Mouse (Mus musculus) hindbrain, embryonic 14.5 days (tissue): Measurements from ENCODE around the gene Lst1. TPM values are rescaled to one million over a fixed set of nuclear protein-coding genes. Genes with fewer than 3 reads are reported as not detected.

Experiments used
- ATAC-seq: fragments of 200-750 bp; cut with Nextera tagmentation; 2 replicates; pipeline ENCODE4 v1.8.0; 2017; ENCODE audit warnings: moderate number of reproducible peaks, mild to moderate bottlenecking, moderate TSS enrichment, moderate library complexity; ENCODE audit not compliant: low FRiP score
- DNase-seq: peaks from one replicate; pipeline ENCODE4 v3.0.0-alpha.2; 2015; ENCODE audit warnings: low spot score
- H3K27ac ChIP-seq: fragments of 300-500 bp; sonication (generic); 2 replicates; pipeline ENCODE4 v1.5.1; 2014; ENCODE audit warnings: mild to moderate bottlenecking, moderate library complexity
- H3K27me3 ChIP-seq: fragments of 300-500 bp; sonication (generic); 2 replicates; pipeline ENCODE4 v1.6.1; 2014; ENCODE audit warnings: mild to moderate bottlenecking, low read length, mixed read lengths; ENCODE audit not compliant: control insufficient read depth, insufficient read depth
- H3K36me3 ChIP-seq: fragments of 300-500 bp; sonication (generic); replicated peaks from 2 replicates; pipeline ENCODE4 v1.6.1; 2014; ENCODE audit not compliant: control insufficient read depth, insufficient read depth
- H3K4me1 ChIP-seq: fragments of 300-500 bp; sonication (generic); replicated peaks from 2 replicates; pipeline ENCODE4 v1.6.1; 2014; ENCODE audit warnings: antibody characterized with exemption, low read length, mixed read lengths; ENCODE audit not compliant: control insufficient read depth, insufficient read depth
- H3K4me2 ChIP-seq: fragments of 300-500 bp; sonication (generic); replicated peaks from 2 replicates; pipeline ENCODE4 v1.6.1; 2014; ENCODE audit warnings: mild to moderate bottlenecking, moderate library complexity
- H3K4me3 ChIP-seq: fragments of 300-500 bp; sonication (generic); replicated peaks from 2 replicates; pipeline ENCODE4 v1.5.1; 2014; ENCODE audit warnings: mild to moderate bottlenecking, low read length
- H3K9ac ChIP-seq: fragments of 300-500 bp; sonication (generic); 2 replicates; pipeline ENCODE4 v1.6.1; 2014
- H3K9me3 ChIP-seq: fragments of 300-500 bp; sonication (generic); 2 replicates; pipeline ENCODE4 v1.6.1; 2016; ENCODE audit warnings: low read length; ENCODE audit not compliant: control insufficient read depth
- WGBS: fragments of 180-500 bp; shearing (Covaris S2); extraction: QIAGEN DNeasy Blood & Tissue Kit; methylation state at CpG from one replicate; pipeline ENCODE4 v1.1.7; 2014; 5-methylcytosine and 5-hydroxymethylcytosine counted together
- polyA plus RNA-seq: library from polyadenylated mRNA; unstranded; fragments of >200 nt; fragmentation: Nextera tagmentation; extraction: Ambion mirVana; gene quantifications from 2 replicates; pipeline ENCODE4 v1.2.1, GENCODE M21; 2014

Gene Lst1
- polyA plus RNA-seq, 1 experiment from 2014 or later: 13.3 TPM

DNA sequence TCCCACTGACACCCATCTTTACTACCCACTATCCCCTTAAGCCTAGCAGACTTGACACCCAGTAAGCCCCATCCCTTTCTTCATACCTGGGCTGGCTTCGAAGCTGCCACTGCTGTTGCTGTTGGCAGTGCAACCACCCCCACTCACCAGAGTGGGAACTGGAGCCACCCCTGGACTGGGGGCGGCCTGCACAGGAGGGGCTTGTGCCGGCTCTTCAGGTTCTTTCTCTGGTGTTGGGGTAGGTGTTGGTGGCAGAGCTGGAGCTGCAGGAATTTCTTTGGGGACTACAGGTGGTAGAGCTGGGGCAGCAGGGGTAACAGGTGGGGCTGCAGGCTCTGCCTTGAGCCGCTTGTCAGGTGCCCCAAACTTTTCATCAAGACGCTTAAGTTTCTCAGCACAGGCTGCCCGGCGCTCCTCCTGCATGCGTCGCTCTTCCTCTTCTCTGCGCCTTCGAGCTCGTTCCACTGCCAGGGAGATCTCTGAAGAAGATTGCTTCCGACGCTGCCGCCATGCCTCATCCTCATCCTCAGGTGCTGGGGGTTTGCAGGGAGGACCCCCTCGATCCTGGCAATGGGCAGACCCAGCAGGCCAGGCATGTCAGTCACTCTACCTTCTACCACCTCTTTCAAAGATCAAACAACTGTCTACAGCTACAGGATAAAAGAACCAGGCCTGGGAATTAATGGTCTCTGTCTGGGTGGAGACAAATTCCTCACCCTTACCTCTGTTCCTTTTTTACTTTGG is 29.2 kb downstream of the Lst1 start:
- no peak overlapping the region for H3K4me2 ChIP-seq
- peaks cover 17% of the 10 kb centered on the region for H3K4me1 ChIP-seq

GRCm38 (mm10) chr17:35157661-35158175 is 30.5 kb downstream of the Lst1 start:
- no peak for DNase-seq
- H3K4me2 ChIP-seq: no peak overlapping the region
- no peak for ATAC-seq
- H3K4me1 ChIP-seq: peaks cover 10% of the 10 kb centered on the region
- H3K36me3 ChIP-seq: peaks cover 98% of the 10 kb centered on the region
- H3K9ac ChIP-seq: no peak overlapping the region
- H3K27ac ChIP-seq: no peak overlapping the region
- H3K4me3 ChIP-seq: no peak overlapping the region
- no peaks in the 10 kb centered on the region for H3K9me3 ChIP-seq
- no peaks in the 10 kb centered on the region for H3K27me3 ChIP-seq
- 94% methylated on average over 8 of the region's 8 CpGs for WGBS

More for the DNA sequence above, 29.2 kb downstream of the Lst1 start:
- H3K9me3 ChIP-seq: no peaks in the 10 kb centered on the region
- no peak for ATAC-seq
- 95% methylated on average over 16 of the region's 16 CpGs for WGBS
- peaks cover 88% of the 10 kb centered on the region for H3K36me3 ChIP-seq
- H3K27ac ChIP-seq: no peak overlapping the region
- no peaks in the 10 kb centered on the region for H3K27me3 ChIP-seq
- no peak overlapping the region for H3K9ac ChIP-seq
- DNase-seq: no peak
- H3K4me3 ChIP-seq: no peak overlapping the region

DNA sequence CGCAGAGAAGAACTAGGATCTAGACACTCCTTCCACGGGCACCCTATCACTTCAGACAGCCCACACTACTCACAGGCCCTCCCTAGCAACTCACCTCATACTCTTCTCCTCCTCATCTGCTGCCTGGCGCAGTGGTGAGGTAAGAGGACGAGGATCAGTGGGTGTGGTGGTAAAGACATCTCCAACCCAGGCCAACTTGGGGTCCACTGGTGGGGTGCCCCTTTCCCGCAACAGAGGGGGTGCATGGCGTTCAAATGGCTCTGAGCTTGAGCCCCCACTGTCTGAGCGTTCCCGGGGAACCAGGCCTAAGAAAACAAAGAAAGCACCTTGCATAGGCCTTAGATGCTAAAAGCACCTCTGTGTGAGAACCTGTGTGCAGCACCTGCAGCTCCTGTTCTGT is 31.0 kb downstream of the Lst1 start:
- Histone ChIP-seq H3K36me3 (peaks cover 100% of the 10 kb centered on the region), H3K9ac (no peak overlapping the region), H3K4me2 (no peak overlapping the region), H3K27ac (no peak overlapping the region), H3K27me3 (no peaks in the 10 kb centered on the region), H3K9me3 (no peaks in the 10 kb centered on the region), H3K4me1 (peaks cover 5% of the 10 kb centered on the region), H3K4me3 (no peak overlapping the region)
- no peak for ATAC-seq
- no peak for DNase-seq
- 95% methylated on average over 8 of the region's 8 CpGs for WGBS

DNA sequence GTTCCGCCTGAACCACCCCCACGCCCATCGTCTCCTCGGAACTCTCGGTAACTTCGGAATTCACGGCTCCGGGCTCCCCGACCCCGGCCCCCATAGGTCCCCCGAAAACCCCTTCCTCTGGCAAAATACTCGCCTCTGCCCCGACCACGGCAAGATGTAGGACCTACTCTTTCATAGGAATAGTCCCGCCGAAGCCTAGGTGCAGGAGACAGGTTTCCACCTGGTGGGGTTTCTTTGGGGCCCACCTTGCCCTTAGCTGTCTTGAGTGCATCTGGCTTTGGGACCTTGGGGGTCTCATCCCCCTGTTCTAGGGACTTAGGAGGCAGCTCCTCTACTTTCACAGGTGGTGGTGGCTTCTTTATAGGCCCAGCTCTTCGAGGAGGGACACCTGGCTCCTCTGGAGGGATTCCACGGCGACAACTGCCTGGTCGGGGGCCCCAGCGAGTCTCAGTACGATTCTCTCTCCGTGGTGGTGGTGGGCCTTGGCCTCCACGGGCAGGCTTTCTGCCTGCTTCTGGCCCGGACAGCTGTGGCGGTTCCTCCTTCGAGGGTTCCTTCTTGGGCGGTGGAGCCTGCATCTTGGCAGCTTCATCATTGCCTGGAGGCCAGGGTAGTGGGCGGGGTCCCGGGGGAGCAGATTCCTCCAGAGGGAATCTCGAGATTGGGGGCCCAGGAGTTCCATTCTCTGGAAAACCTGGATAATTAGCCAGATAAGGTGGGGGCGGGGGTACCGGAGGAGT is 31.6 kb downstream of the Lst1 start:
- Histone ChIP-seq H3K4me1 (no peaks in the 10 kb centered on the region), H3K4me2 (no peak overlapping the region), H3K27me3 (no peaks in the 10 kb centered on the region), H3K36me3 (peaks cover 100% of the 10 kb centered on the region), H3K4me3 (no peak overlapping the region), H3K27ac (no peak overlapping the region), H3K9ac (no peak overlapping the region), H3K9me3 (no peaks in the 10 kb centered on the region)
- no peak for ATAC-seq
- 94% methylated on average over 33 of the region's 33 CpGs for WGBS
- DNase-seq: no peak

DNA sequence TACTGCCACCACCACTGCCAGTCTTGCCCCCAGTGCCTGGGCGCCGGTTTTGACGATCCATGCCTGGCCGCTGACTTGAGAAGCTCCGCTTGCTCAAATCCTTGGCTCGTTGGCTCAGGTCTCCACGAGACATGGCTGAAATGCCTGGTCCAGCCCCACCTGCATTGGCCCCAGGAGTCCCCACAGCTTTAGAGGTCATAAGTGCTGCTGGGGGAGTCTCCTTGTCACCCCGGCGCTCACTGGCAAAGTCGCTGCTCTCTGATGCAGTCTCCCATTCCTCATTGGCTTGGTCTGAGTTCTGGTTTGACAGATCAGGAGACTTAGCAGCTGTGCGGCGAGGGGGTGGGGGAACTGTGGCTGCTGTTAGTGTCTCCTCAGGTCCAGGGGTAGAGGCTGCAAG is 32.8 kb downstream of the Lst1 start:
- Histone ChIP-seq H3K4me2 (no peak overlapping the region), H3K9ac (no peak overlapping the region), H3K36me3 (peaks cover 99% of the 10 kb centered on the region), H3K4me3 (no peak overlapping the region), H3K9me3 (no peaks in the 10 kb centered on the region), H3K27ac (no peak overlapping the region), H3K27me3 (no peaks in the 10 kb centered on the region), H3K4me1 (no peaks in the 10 kb centered on the region)
- ATAC-seq (no peak), DNase-seq (no peak)
- 92% methylated on average over 12 of the region's 12 CpGs for WGBS

DNA sequence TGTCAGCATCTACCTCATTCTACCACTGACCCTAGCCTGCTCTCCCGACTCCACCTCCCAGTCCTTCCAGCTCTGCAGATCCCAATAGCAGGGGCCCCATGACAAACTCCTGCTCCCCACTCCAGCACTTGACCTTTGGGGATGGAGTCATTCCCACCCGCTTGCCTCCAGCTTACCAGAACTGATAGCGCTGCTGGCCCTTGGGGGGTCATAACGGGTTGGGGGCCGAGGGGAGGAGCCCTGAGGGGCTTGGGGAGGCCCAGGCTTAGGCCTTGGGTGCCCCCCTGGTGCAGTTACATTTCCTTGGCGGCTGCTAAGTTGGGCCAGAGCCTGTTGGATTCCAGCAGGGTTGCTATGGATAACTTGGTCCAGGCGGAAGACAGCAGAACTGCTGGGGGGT is 33.6 kb downstream of the Lst1 start:
- Histone ChIP-seq H3K27me3 (no peaks in the 10 kb centered on the region), H3K36me3 (peaks cover 99% of the 10 kb centered on the region), H3K4me3 (no peak overlapping the region), H3K27ac (no peak overlapping the region), H3K9me3 (no peaks in the 10 kb centered on the region), H3K4me2 (no peak overlapping the region), H3K9ac (no peak overlapping the region), H3K4me1 (no peaks in the 10 kb centered on the region)
- ATAC-seq (no peak), DNase-seq (no peak)
- 69% methylated on average over 7 of the region's 7 CpGs for WGBS

GRCm38 (mm10) chr17:35153931-35154330 is 34.3 kb downstream of the Lst1 start:
- Histone ChIP-seq H3K27ac (no peak overlapping the region), H3K4me3 (no peak overlapping the region), H3K9me3 (no peaks in the 10 kb centered on the region), H3K9ac (no peak overlapping the region), H3K36me3 (peaks cover 99% of the 10 kb centered on the region), H3K4me1 (no peaks in the 10 kb centered on the region), H3K4me2 (no peak overlapping the region), H3K27me3 (no peaks in the 10 kb centered on the region)
- DNase-seq (no peak), ATAC-seq (no peak)
- 85% methylated on average over 4 of the region's 4 CpGs for WGBS

GRCm38 (mm10) chr17:35153077-35153476 is 35.2 kb downstream of the Lst1 start:
- no peak overlapping the region for H3K4me3 ChIP-seq
- ATAC-seq: no peak

GRCm38 (mm10) chr17:35152121-35152520 is 36.1 kb downstream of the Lst1 start:
- H3K4me3 ChIP-seq: no peak overlapping the region
- H3K36me3 ChIP-seq: peaks cover 99% of the 10 kb centered on the region
- H3K27ac ChIP-seq: no peak overlapping the region
- no peaks in the 10 kb centered on the region for H3K4me1 ChIP-seq
- DNase-seq: no peak
- H3K9me3 ChIP-seq: no peaks in the 10 kb centered on the region
- ATAC-seq: no peak
- H3K9ac ChIP-seq: no peak overlapping the region
- WGBS: 97% methylated on average over 4 of the region's 4 CpGs
- no peak overlapping the region for H3K4me2 ChIP-seq
- H3K27me3 ChIP-seq: no peaks in the 10 kb centered on the region

More at GRCm38 (mm10) chr17:35153077-35153476, 35.2 kb downstream of the Lst1 start:
- no peak for DNase-seq
- Histone ChIP-seq H3K9ac (no peak overlapping the region), H3K4me2 (no peak overlapping the region), H3K27ac (no peak overlapping the region), H3K4me1 (no peaks in the 10 kb centered on the region), H3K9me3 (no peaks in the 10 kb centered on the region), H3K27me3 (no peaks in the 10 kb centered on the region), H3K36me3 (peaks cover 99% of the 10 kb centered on the region)
- 93% methylated on average over 9 of the region's 9 CpGs for WGBS
